Mouse (Mus musculus) spleen, adult 2 months (tissue): ENCODE data around the gene Dnajb1.

Experiments
- CTCF ChIP-seq: fragments of 200-500 bp; IDR thresholded peaks from 2 replicates; pipeline ENCODE4 v1.5.1; 2011; ENCODE audit warnings: mild to moderate bottlenecking, inconsistent platforms; ENCODE audit not compliant: insufficient read depth, insufficient read length, insufficient replicate concordance; ENCODE audit errors: extremely low read depth
- POLR2A ChIP-seq: fragments of 200-500 bp; IDR thresholded peaks from 2 replicates; pipeline ENCODE4 v1.6.1; 2011; ENCODE audit warnings: low read depth, low read length, inconsistent platforms

DNA sequence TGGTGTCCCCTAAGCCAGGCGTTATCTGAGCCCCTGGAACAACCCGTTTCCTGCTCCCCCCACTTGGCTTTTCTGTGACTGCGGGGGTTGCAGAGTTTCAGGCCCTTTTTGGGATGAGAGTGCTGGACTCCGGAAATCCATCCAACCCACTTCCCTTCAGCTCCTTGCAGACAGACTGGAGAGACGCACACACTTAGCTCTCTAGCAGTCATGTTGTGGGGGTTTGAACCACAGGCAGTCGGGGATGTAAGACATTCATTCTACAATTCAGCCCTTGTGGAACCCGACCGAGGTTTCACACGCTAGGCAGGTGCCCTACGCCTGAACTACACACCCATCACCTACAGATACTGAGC, 45.6 kb downstream of the Dnajb1 start:
- no peak for TF ChIP-seq CTCF
- TF ChIP-seq POLR2A: no peak
